Mouse (Mus musculus) forebrain, embryonic 14.5 days (tissue): ENCODE results near the gene Slc3a2. TPM values are rescaled to one million over a fixed set of nuclear protein-coding genes. Genes with fewer than 3 reads are reported as not detected.

Experiments used
- ATAC-seq: fragments of 200-750 bp; cut with Nextera tagmentation; 2 replicates; pipeline ENCODE4 v1.8.0; 2017; ENCODE audit warnings: mild to moderate bottlenecking, moderate library complexity
- DNase-seq: peaks from one replicate; pipeline ENCODE4 v3.0.0-alpha.2; 2015; ENCODE audit warnings: low spot score
- H3K27ac ChIP-seq: fragments of 300-500 bp; sonication (generic); 2 replicates; pipeline ENCODE4 v1.5.1; 2014; ENCODE audit warnings: low read depth, mild to moderate bottlenecking, control low read depth, low read length, moderate library complexity
- H3K27me3 ChIP-seq: fragments of 300-500 bp; sonication (generic); replicated peaks from 2 replicates; pipeline ENCODE4 v1.6.1; 2014; ENCODE audit warnings: low read length, control low read depth, mixed read lengths; ENCODE audit not compliant: control insufficient read depth, insufficient read depth
- H3K36me3 ChIP-seq: fragments of 300-500 bp; sonication (generic); 2 replicates; pipeline ENCODE4 v1.6.1; 2014; ENCODE audit warnings: low read length, control low read depth; ENCODE audit not compliant: control insufficient read depth, insufficient read depth
- H3K4me1 ChIP-seq: fragments of 300-500 bp; sonication (generic); 2 replicates; pipeline ENCODE4 v1.6.1; 2014; ENCODE audit warnings: antibody characterized with exemption, low read length, control low read depth; ENCODE audit not compliant: control insufficient read depth, insufficient read depth
- H3K4me2 ChIP-seq: fragments of 300-500 bp; sonication (generic); 2 replicates; pipeline ENCODE4 v1.6.1; 2014; ENCODE audit warnings: mild to moderate bottlenecking, control low read depth, low read length
- H3K4me3 ChIP-seq: fragments of 300-500 bp; sonication (generic); 2 replicates; pipeline ENCODE4 v1.5.1; 2014; ENCODE audit warnings: low read depth, low read length, control low read depth
- H3K9ac ChIP-seq: fragments of 300-500 bp; sonication (generic); 2 replicates; pipeline ENCODE4 v1.6.1; 2014; ENCODE audit warnings: mild to moderate bottlenecking, low read length, control low read depth, moderate library complexity
- H3K9me3 ChIP-seq: fragments of 300-500 bp; sonication (generic); replicated peaks from 2 replicates; pipeline ENCODE4 v1.6.1; 2016; ENCODE audit warnings: low read length, control low read depth, mixed read lengths; ENCODE audit not compliant: control insufficient read depth
- WGBS: fragments of 180-500 bp; shearing (Covaris S2); extraction: QIAGEN DNeasy Blood & Tissue Kit; methylation state at CpG from one replicate; pipeline ENCODE4 v1.1.7; 2014; 5-methylcytosine and 5-hydroxymethylcytosine counted together
- polyA plus RNA-seq: library from polyadenylated mRNA; unstranded; fragments of >200 nt; fragmentation: Nextera tagmentation; extraction: Ambion mirVana; gene quantifications from 2 replicates; pipeline ENCODE4 v1.2.1, GENCODE M21; 2014

The Slc3a2 gene
- polyA plus RNA-seq, result 179 and 200 TPM in 2 replicates

GRCm38 (mm10) chr19:8722907-8723573, at the start of gene Slc3a2:
Slc3a2 (minus strand) TSS chr19:8723369.
- H3K27ac ChIP-seq, result peak within 1 kb of the TSS; percentile 93

GRCm38 (mm10) chr19:8770567-8771270, 47.5 kb upstream of the Slc3a2 start, which contains the start of gene Tmem223:
Tmem223 (plus strand) TSS chr19:8770996.
- 18% methylated on average over 29 of the region's 29 CpGs for WGBS

More at GRCm38 (mm10) chr19:8722907-8723573, at the start of gene Slc3a2:
- Histone ChIP-seq H3K9me3 (no peaks in the 10 kb centered on the region), H3K4me2 (peak within 1 kb of the TSS; percentile 83), H3K4me1 (peaks cover 21% of the 10 kb centered on the region), H3K36me3 (peaks cover 32% of the 10 kb centered on the region), H3K9ac (peak within 1 kb of the TSS; percentile 97), H3K4me3 (peak within 1 kb of the TSS; percentile 63), H3K27me3 (no peaks in the 10 kb centered on the region)
- peak; percentile 100 for DNase-seq
- WGBS, result under 1% methylated on average over 50 of the region's 50 CpGs
- ATAC-seq, result peak; percentile 98

DNA sequence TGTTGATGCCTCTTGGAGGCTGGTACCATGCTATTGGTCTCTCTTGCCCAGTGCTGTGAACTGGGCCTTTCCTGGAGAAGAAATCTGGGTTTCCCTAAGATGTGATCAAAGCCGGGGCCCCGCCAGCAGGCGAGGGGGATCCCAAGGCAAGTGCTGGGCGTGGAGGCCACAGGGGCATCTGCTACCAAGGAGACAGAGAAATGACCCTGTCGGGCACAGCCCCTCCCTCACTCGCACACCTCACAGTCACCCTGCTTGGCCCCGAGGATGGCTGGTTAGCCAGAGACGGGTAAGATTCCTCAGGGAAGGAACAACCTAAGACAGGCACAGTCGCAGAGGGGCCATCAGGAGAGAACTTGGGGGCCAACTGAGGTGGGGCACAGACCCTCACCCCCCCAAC, 42.4 kb upstream of the Slc3a2 start:
- DNase-seq (no peak), ATAC-seq (no peak)
- no peaks in the 10 kb centered on the region for H3K27me3 ChIP-seq
- no peak overlapping the region for H3K27ac ChIP-seq
- no peak overlapping the region for H3K9ac ChIP-seq
- 99% methylated on average over 9 of the region's 9 CpGs for WGBS
- H3K4me2 ChIP-seq, result no peak overlapping the region
- H3K4me1 ChIP-seq, result no peaks in the 10 kb centered on the region
- H3K4me3 ChIP-seq, result no peak overlapping the region
- H3K9me3 ChIP-seq, result peaks cover 7% of the 10 kb centered on the region; the same call in 1 of the 2 replicates
- peaks cover 85% of the 10 kb centered on the region for H3K36me3 ChIP-seq

More at GRCm38 (mm10) chr19:8770567-8771270, 47.5 kb upstream of the Slc3a2 start, which contains the start of gene Tmem223:
- no peaks in the 10 kb centered on the region for H3K9me3 ChIP-seq
- peak within 1 kb of the TSS; percentile 97 for H3K9ac ChIP-seq
- ATAC-seq (peak; percentile 58), DNase-seq (peak; percentile 86)
- H3K27me3 ChIP-seq, result no peaks in the 10 kb centered on the region
- H3K36me3 ChIP-seq, result peaks cover 72% of the 10 kb centered on the region
- H3K4me3 ChIP-seq, result peak within 1 kb of the TSS; percentile 85
- peaks cover 22% of the 10 kb centered on the region for H3K4me1 ChIP-seq
- H3K27ac ChIP-seq, result peak within 1 kb of the TSS; percentile 84
- peak within 1 kb of the TSS; percentile 56 for H3K4me2 ChIP-seq

DNA sequence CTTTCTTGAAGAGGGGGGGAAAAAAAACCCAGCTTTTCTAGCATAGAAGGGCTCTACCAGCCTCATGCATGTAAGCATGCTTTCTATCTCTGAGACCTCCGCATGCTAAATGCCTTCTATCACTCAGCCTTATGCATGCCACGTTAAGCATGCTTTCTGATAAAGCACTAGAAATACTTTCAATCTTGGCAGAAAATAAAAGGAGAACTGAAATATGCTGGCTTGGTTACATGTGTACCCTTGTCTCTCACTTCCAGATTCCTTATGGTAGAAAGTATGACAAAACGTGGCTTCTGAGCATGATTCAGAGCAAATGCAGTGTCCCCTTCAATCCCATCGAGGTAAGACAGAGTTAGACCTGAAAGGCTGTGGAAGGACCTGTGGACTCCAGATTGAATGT, 40.1 kb upstream of the Slc3a2 start:
- Histone ChIP-seq H3K27me3 (no peaks in the 10 kb centered on the region), H3K27ac (no peak overlapping the region), H3K36me3 (peaks cover 63% of the 10 kb centered on the region), H3K4me3 (no peak overlapping the region), H3K4me1 (no peaks in the 10 kb centered on the region), H3K9ac (no peak overlapping the region), H3K9me3 (peaks cover 7% of the 10 kb centered on the region; the same call in 1 of the 2 replicates), H3K4me2 (no peak overlapping the region)
- DNase-seq, result no peak
- WGBS, result 97% methylated on average over 4 of the region's 4 CpGs
- ATAC-seq, result no peak

GRCm38 (mm10) chr19:8760757-8761156, 37.6 kb upstream of the Slc3a2 start:
- no peak overlapping the region for H3K4me3 ChIP-seq
- no peak for ATAC-seq
- DNase-seq, result no peak
- H3K27ac ChIP-seq, result no peak overlapping the region
- peaks cover 8% of the 10 kb centered on the region; the same call in 1 of the 2 replicates for H3K4me1 ChIP-seq
- peaks cover 7% of the 10 kb centered on the region; the same call in 1 of the 2 replicates for H3K9me3 ChIP-seq
- peaks cover 38% of the 10 kb centered on the region for H3K36me3 ChIP-seq
- no peaks in the 10 kb centered on the region for H3K27me3 ChIP-seq
- WGBS, result 89% methylated on average over 2 of the region's 2 CpGs
- no peak overlapping the region for H3K4me2 ChIP-seq
- H3K9ac ChIP-seq, result no peak overlapping the region

GRCm38 (mm10) chr19:8758899-8759298, 35.7 kb upstream of the Slc3a2 start:
- Histone ChIP-seq H3K4me1 (peaks cover 8% of the 10 kb centered on the region; the same call in 1 of the 2 replicates), H3K4me2 (0 out of 2 replicates have a peak overlapping the region, but pooled peaks have one; percentile 84)
- 95% methylated on average over 2 of the region's 2 CpGs for WGBS

GRCm38 (mm10) chr19:8757471-8757998, 34.4 kb upstream of the Slc3a2 start:
- WGBS, result 7% methylated on average over 14 of the region's 14 CpGs
- DNase-seq (no peak), ATAC-seq (no peak)
- Histone ChIP-seq H3K4me1 (peaks cover 8% of the 10 kb centered on the region; the same call in 1 of the 2 replicates), H3K9ac (peak overlapping the region; percentile 94), H3K9me3 (no peaks in the 10 kb centered on the region), H3K36me3 (peaks cover 34% of the 10 kb centered on the region), H3K4me2 (peak overlapping the region; percentile 84), H3K4me3 (peak overlapping the region; percentile 97), H3K27ac (peak overlapping the region; percentile 82; the same call in 1 of the 2 replicates), H3K27me3 (no peaks in the 10 kb centered on the region)

More at GRCm38 (mm10) chr19:8758899-8759298, 35.7 kb upstream of the Slc3a2 start:
- no peak overlapping the region for H3K27ac ChIP-seq
- H3K9me3 ChIP-seq, result no peaks in the 10 kb centered on the region
- no peaks in the 10 kb centered on the region for H3K27me3 ChIP-seq
- H3K36me3 ChIP-seq, result peaks cover 35% of the 10 kb centered on the region
- no peak overlapping the region for H3K4me3 ChIP-seq
- H3K9ac ChIP-seq, result no peak overlapping the region
- DNase-seq (no peak), ATAC-seq (no peak)

DNA sequence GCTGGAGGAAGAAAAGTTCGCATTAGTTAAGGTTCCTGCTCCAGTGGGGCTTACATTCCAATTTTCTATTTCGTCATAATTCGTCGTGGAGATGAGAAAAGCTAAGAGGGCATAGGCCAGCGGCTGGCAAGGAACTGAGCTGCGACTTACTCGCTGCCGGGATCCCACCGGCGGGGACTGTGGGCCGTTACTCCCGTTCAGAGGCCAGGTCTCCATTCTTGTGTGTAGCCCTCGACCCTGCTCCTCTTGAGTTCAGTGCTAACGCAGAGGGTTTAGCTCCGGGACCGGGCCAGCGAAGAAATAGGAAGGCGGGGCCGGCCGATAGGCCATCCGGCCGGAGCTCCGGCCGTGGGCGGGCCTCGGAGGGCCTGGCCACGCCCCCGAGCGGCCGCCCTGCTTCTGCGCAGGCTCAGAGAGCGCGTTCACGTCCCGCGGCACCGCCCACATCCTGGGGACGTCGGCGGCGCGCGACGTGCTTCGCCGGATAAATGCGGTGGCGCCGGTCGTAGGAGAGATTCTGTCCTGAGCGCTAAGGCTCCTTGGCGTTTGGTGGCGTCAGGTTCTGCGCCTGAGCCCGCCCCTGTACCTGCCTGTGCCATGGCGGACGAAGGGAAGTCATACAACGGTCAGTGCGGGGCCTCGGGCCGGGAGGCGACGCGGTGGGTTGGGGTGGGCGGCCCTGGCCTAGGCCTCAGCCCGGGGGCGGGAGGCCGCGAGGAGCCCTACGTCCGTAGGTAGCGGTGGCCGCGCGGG, 33.6 kb upstream of the Slc3a2 start, which contains the start of gene Nxf1:
Gene Nxf1, plus strand, starts transcription at position 439 of the 753 bp plus-strand sequence.
- Histone ChIP-seq H3K36me3 (peaks cover 35% of the 10 kb centered on the region), H3K4me1 (peaks cover 8% of the 10 kb centered on the region; the same call in 1 of the 2 replicates), H3K4me2 (peak within 1 kb of the TSS; percentile 84), H3K27me3 (no peaks in the 10 kb centered on the region), H3K4me3 (peak within 1 kb of the TSS; percentile 97), H3K9me3 (no peaks in the 10 kb centered on the region), H3K27ac (peak within 1 kb of the TSS; percentile 82), H3K9ac (peak within 1 kb of the TSS; percentile 94)
- ATAC-seq, result peak; percentile 96
- under 1% methylated on average over 75 of the region's 75 CpGs for WGBS
- DNase-seq, result peak; percentile 96
